Mouse (Mus musculus) megakaryocyte, embryonic 14.5 days (primary cell): ENCODE measurements at regions not wholly inside any gene's neighbourhood (a gene's known extent, or its start where the extent isn't known, plus 50 kb on each side); places are given as distances from the start of the nearest gene placed in this dataset.

ENCODE experiments used
- FLI1 ChIP-seq: IDR thresholded peaks from 2 replicates; pipeline ENCODE4 v1.6.1; 2012; ENCODE audit warnings: low read length, inconsistent platforms, mixed read lengths
- GATA1 ChIP-seq: IDR thresholded peaks from 3 replicates; pipeline ENCODE4 v1.6.1; 2012; ENCODE audit warnings: mixed read lengths, low read length, inconsistent platforms, borderline replicate concordance

DNA sequence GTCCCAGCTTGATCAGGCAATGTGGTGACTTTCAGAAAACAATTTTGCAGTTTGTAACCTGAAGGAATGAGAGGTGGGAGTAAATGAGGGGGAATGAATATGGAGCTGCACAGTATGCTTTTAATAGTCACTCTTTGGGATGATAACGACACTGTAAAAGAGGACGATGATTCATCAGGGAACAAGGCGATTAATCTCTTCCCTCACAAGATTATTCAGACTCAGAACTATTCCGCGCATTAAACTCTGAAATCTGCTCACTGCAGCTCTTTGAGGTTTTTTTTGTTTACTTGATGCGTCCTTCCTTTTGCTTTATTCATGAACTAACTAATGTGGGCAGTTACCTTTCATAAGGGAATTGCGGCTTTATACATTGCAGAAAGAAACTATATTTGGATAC is 206.1 kb downstream of the Gpat3 start:
- no peak for TF ChIP-seq GATA1
- TF ChIP-seq FLI1 = no peak
